Mouse (Mus musculus): ENCODE data around the gene Plce1. TPM values are rescaled to one million over a fixed set of nuclear protein-coding genes. Genes with fewer than 3 reads are reported as not detected.

The Plce1 gene
- polyA plus RNA-seq (2014; fragmentation: Nextera tagmentation; extraction: Ambion mirVana): 2.8 and 3.4 TPM in 2 replicates

- no peaks in the 10 kb centered on the region; the same call in 1 of the 2 replicates for H3K27me3 ChIP-seq (ENCODE audit: control insufficient read depth, insufficient read depth, low read length)
- no peaks in the 10 kb centered on the region for H3K9me3 ChIP-seq (replicated peaks; ENCODE audit: control insufficient read depth, low read length)
- DNase-seq (ENCODE audit: low spot score): peak; percentile 60
- H3K36me3 ChIP-seq (replicated peaks; ENCODE audit: control insufficient read depth, insufficient read depth, low read depth, low read length): no peaks in the 10 kb centered on the region
- under 1% methylated on average over 62 of the region's 90 CpGs for WGBS
- H3K4me2 ChIP-seq (ENCODE audit: low read depth, low read length): peak within 1 kb of the TSS; percentile 95
- peak within 1 kb of the TSS; percentile 68 for H3K9ac ChIP-seq (replicated peaks; ENCODE audit: low read length)
- no peak within 1 kb of the TSS for H3K27ac ChIP-seq (replicated peaks; ENCODE audit: low read depth, low read length)
- ATAC-seq (replicated peaks; ENCODE audit: insufficient number of reproducible peaks, low FRiP score, low TSS enrichment, low read depth): peak; percentile 79
- no peaks in the 10 kb centered on the region for H3K4me1 ChIP-seq (ENCODE audit: control insufficient read depth, insufficient read depth, low read length)
- peak within 1 kb of the TSS; percentile 64 for H3K4me3 ChIP-seq (ENCODE audit: low read depth, low read length)
Observed at GRCm38 (mm10) chr19:38480731-38481621, at the start of gene Plce1. Plce1 (plus strand) TSS chr19:38481109.

- no peaks in the 10 kb centered on the region for H3K36me3 ChIP-seq (replicated peaks; ENCODE audit: control insufficient read depth, insufficient read depth, low read depth, low read length)
- no peak for DNase-seq (ENCODE audit: low spot score)
- H3K4me1 ChIP-seq (ENCODE audit: control insufficient read depth, insufficient read depth, low read length): no peaks in the 10 kb centered on the region
- H3K27ac ChIP-seq (replicated peaks; ENCODE audit: low read depth, low read length): no peak overlapping the region
- no peaks in the 10 kb centered on the region for H3K9me3 ChIP-seq (replicated peaks; ENCODE audit: control insufficient read depth, low read length)
- no peak overlapping the region for H3K4me3 ChIP-seq (ENCODE audit: low read depth, low read length)
- no peak overlapping the region for H3K9ac ChIP-seq (replicated peaks; ENCODE audit: low read length)
- H3K4me2 ChIP-seq (ENCODE audit: low read depth, low read length): no peak overlapping the region
- WGBS: 76% methylated on average over 7 of the region's 7 CpGs
- no peak for ATAC-seq (replicated peaks; ENCODE audit: insufficient number of reproducible peaks, low FRiP score, low TSS enrichment, low read depth)
- H3K27me3 ChIP-seq (ENCODE audit: control insufficient read depth, insufficient read depth, low read length): no peaks in the 10 kb centered on the region
Observed at GRCm38 (mm10) chr19:38431326-38431725, 49.6 kb upstream of the Plce1 start.

DNA sequence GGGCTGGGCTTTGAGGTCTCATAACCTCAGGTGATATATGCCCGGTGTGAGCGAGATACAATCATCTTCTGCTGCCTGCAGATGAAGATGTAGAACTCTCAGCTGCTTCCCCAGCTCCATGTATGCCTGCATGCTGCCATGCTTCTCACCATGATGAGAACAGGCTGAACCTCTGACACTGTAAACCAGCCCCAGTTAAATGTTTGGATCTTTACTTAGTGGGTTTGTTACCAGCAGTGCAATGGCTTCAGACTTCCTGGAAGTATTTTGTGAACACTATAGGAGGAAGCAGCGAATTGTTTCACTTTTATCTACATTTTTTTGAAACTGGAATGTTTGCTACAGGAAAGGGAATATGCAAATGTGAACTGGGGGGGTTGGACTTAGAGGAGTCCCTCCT, 48.9 kb upstream of the Plce1 start:
- Histone ChIP-seq H3K4me2 (ENCODE audit: low read depth, low read length) (no peak overlapping the region), H3K27me3 (ENCODE audit: control insufficient read depth, insufficient read depth, low read length) (no peaks in the 10 kb centered on the region), H3K36me3 (replicated peaks; ENCODE audit: control insufficient read depth, insufficient read depth, low read depth, low read length) (no peaks in the 10 kb centered on the region), H3K4me1 (ENCODE audit: control insufficient read depth, insufficient read depth, low read length) (no peaks in the 10 kb centered on the region), H3K4me3 (ENCODE audit: low read depth, low read length) (no peak overlapping the region), H3K9ac (replicated peaks; ENCODE audit: low read length) (no peak overlapping the region), H3K9me3 (replicated peaks; ENCODE audit: control insufficient read depth, low read length) (no peaks in the 10 kb centered on the region), H3K27ac (replicated peaks; ENCODE audit: low read depth, low read length) (no peak overlapping the region)
- 72% methylated on average over 3 of the region's 3 CpGs for WGBS
- DNase-seq (ENCODE audit: low spot score): no peak
- ATAC-seq (replicated peaks; ENCODE audit: insufficient number of reproducible peaks, low FRiP score, low TSS enrichment, low read depth): no peak

DNA sequence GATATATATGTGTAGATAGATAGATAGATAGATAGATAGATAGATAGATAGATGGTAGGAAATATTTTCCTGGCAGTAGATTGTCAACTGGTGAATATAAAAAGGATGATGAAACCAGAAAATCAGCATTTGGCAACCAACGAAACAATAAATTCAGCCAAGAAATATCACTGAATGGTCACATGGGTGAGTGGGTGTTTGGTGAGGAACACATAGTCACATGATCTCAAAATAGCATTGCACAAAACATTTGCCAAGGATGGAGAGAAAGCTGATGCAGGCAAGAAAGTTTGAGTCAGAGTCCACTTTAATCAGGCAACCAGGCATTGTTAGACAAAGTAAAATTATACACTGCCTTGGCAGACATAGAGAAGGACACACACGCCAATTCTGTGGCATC, 47.5 kb upstream of the Plce1 start:
- Histone ChIP-seq H3K4me2 (ENCODE audit: low read depth, low read length) (no peak overlapping the region), H3K9ac (replicated peaks; ENCODE audit: low read length) (no peak overlapping the region), H3K36me3 (replicated peaks; ENCODE audit: control insufficient read depth, insufficient read depth, low read depth, low read length) (no peaks in the 10 kb centered on the region), H3K27ac (replicated peaks; ENCODE audit: low read depth, low read length) (no peak overlapping the region), H3K4me3 (ENCODE audit: low read depth, low read length) (no peak overlapping the region), H3K27me3 (ENCODE audit: control insufficient read depth, insufficient read depth, low read length) (no peaks in the 10 kb centered on the region), H3K4me1 (ENCODE audit: control insufficient read depth, insufficient read depth, low read length) (no peaks in the 10 kb centered on the region), H3K9me3 (replicated peaks; ENCODE audit: control insufficient read depth, low read length) (no peaks in the 10 kb centered on the region)
- ATAC-seq (replicated peaks; ENCODE audit: insufficient number of reproducible peaks, low FRiP score, low TSS enrichment, low read depth) (no peak), DNase-seq (ENCODE audit: low spot score) (no peak)
- WGBS: 90% methylated on average over 2 of the region's 2 CpGs

DNA sequence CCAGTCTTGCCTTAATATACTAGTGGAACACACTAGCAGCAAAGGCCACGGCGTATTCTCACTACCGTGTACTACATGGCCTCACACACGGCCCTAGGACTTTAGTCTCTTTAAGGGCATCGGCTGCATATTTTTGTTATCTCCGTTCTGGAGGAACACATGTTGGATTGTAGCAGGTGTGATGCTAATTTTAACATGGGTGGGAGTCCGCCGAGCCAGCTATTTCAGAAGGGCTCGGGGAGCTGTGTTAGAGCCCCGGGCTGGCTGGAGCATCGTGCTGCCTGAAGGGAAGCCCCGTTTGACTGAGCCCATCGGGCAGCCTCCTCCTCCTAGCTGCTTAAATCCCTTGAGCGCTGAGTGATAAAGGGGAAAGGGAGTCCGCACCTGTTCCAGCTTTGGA, 45.7 kb upstream of the Plce1 start:
- no peaks in the 10 kb centered on the region for H3K36me3 ChIP-seq (replicated peaks; ENCODE audit: control insufficient read depth, insufficient read depth, low read depth, low read length)
- H3K27me3 ChIP-seq (ENCODE audit: control insufficient read depth, insufficient read depth, low read length): no peaks in the 10 kb centered on the region
- no peak overlapping the region for H3K27ac ChIP-seq (replicated peaks; ENCODE audit: low read depth, low read length)
- no peak for ATAC-seq (replicated peaks; ENCODE audit: insufficient number of reproducible peaks, low FRiP score, low TSS enrichment, low read depth)
- no peaks in the 10 kb centered on the region for H3K4me1 ChIP-seq (ENCODE audit: control insufficient read depth, insufficient read depth, low read length)
- no peaks in the 10 kb centered on the region for H3K9me3 ChIP-seq (replicated peaks; ENCODE audit: control insufficient read depth, low read length)
- WGBS: 91% methylated on average over 15 of the region's 15 CpGs
- no peak for DNase-seq (ENCODE audit: low spot score)
- H3K4me2 ChIP-seq (ENCODE audit: low read depth, low read length): no peak overlapping the region
- no peak overlapping the region for H3K4me3 ChIP-seq (ENCODE audit: low read depth, low read length)
- H3K9ac ChIP-seq (replicated peaks; ENCODE audit: low read length): no peak overlapping the region

GRCm38 (mm10) chr19:38441860-38442259, 39.0 kb upstream of the Plce1 start:
- Histone ChIP-seq H3K4me2 (ENCODE audit: low read depth, low read length) (no peak overlapping the region), H3K4me1 (ENCODE audit: control insufficient read depth, insufficient read depth, low read length) (no peaks in the 10 kb centered on the region), H3K27me3 (ENCODE audit: control insufficient read depth, insufficient read depth, low read length) (no peaks in the 10 kb centered on the region), H3K36me3 (replicated peaks; ENCODE audit: control insufficient read depth, insufficient read depth, low read depth, low read length) (no peaks in the 10 kb centered on the region), H3K27ac (replicated peaks; ENCODE audit: low read depth, low read length) (no peak overlapping the region), H3K9ac (replicated peaks; ENCODE audit: low read length) (no peak overlapping the region), H3K9me3 (replicated peaks; ENCODE audit: control insufficient read depth, low read length) (no peaks in the 10 kb centered on the region), H3K4me3 (ENCODE audit: low read depth, low read length) (no peak overlapping the region)
- WGBS: 30% methylated on average over 8 of the region's 8 CpGs
- DNase-seq (ENCODE audit: low spot score) (peak; percentile 52), ATAC-seq (replicated peaks; ENCODE audit: insufficient number of reproducible peaks, low FRiP score, low TSS enrichment, low read depth) (0 out of 2 replicates have a peak, but pooled peaks have one; percentile 34)

GRCm38 (mm10) chr19:38445758-38446157, 35.2 kb upstream of the Plce1 start:
- WGBS: 72% methylated on average over 5 of the region's 5 CpGs
- no peaks in the 10 kb centered on the region for H3K9me3 ChIP-seq (replicated peaks; ENCODE audit: control insufficient read depth, low read length)
- no peaks in the 10 kb centered on the region for H3K36me3 ChIP-seq (replicated peaks; ENCODE audit: control insufficient read depth, insufficient read depth, low read depth, low read length)
- H3K4me2 ChIP-seq (ENCODE audit: low read depth, low read length): no peak overlapping the region
- no peak for DNase-seq (ENCODE audit: low spot score)
- no peaks in the 10 kb centered on the region for H3K27me3 ChIP-seq (ENCODE audit: control insufficient read depth, insufficient read depth, low read length)
- no peak overlapping the region for H3K27ac ChIP-seq (replicated peaks; ENCODE audit: low read depth, low read length)
- H3K4me1 ChIP-seq (ENCODE audit: control insufficient read depth, insufficient read depth, low read length): no peaks in the 10 kb centered on the region
- ATAC-seq (replicated peaks; ENCODE audit: insufficient number of reproducible peaks, low FRiP score, low TSS enrichment, low read depth): no peak
- H3K9ac ChIP-seq (replicated peaks; ENCODE audit: low read length): no peak overlapping the region
- H3K4me3 ChIP-seq (ENCODE audit: low read depth, low read length): no peak overlapping the region

- no peak overlapping the region for H3K4me2 ChIP-seq (ENCODE audit: low read depth, low read length)
- DNase-seq (ENCODE audit: low spot score): no peak
- no peaks in the 10 kb centered on the region for H3K36me3 ChIP-seq (replicated peaks; ENCODE audit: control insufficient read depth, insufficient read depth, low read depth, low read length)
- ATAC-seq (replicated peaks; ENCODE audit: insufficient number of reproducible peaks, low FRiP score, low TSS enrichment, low read depth): no peak
- no peaks in the 10 kb centered on the region for H3K4me1 ChIP-seq (ENCODE audit: control insufficient read depth, insufficient read depth, low read length)
- H3K9ac ChIP-seq (replicated peaks; ENCODE audit: low read length): no peak overlapping the region
- 81% methylated on average over 10 of the region's 10 CpGs for WGBS
- no peak overlapping the region for H3K4me3 ChIP-seq (ENCODE audit: low read depth, low read length)
- 0 out of 2 replicates have a peak, but pooled peaks cover 3% of the 10 kb centered on the region for H3K9me3 ChIP-seq (replicated peaks; ENCODE audit: control insufficient read depth, low read length)
- no peak overlapping the region for H3K27ac ChIP-seq (replicated peaks; ENCODE audit: low read depth, low read length)
- H3K27me3 ChIP-seq (ENCODE audit: control insufficient read depth, insufficient read depth, low read length): no peaks in the 10 kb centered on the region
Observed at GRCm38 (mm10) chr19:38455228-38455627, 25.7 kb upstream of the Plce1 start.

All from embryonic facial prominence, embryonic 11.5 days (tissue).